Mouse (Mus musculus) adrenal gland, adult 8-10 months (tissue): ENCODE data around the gene Spred2. TPM values are rescaled to one million over a fixed set of nuclear protein-coding genes. Genes with fewer than 3 reads are reported as not detected.

ENCODE experiments used
- DNase-seq: peaks from one replicate; pipeline ENCODE4 v3.0.0; 2022
- total RNA-seq, 4 experiments: library from RNA; stranded (reverse); gene quantifications; 2 replicates each; pipeline ENCODE4 v1.2.4; 2022

Gene Spred2
- total RNA-seq = 10 to 100 TPM; 31.6 to 39.9 (median 37.2) TPM

GRCm38 (mm10) chr11:19923888-19924756 is at the start of gene Spred2:
Gene Spred2 (plus strand): TSS chr11:19924375.
- DNase-seq = peak; percentile 93

- DNase-seq = no peak
Measured at GRCm38 (mm10) chr11:19875551-19875950, 48.6 kb upstream of the Spred2 start.

- DNase-seq = no peak
Measured at GRCm38 (mm10) chr11:19875964-19876363, 48.2 kb upstream of the Spred2 start.

- DNase-seq = no peak
Measured at GRCm38 (mm10) chr11:19877239-19877915, 46.8 kb upstream of the Spred2 start.

GRCm38 (mm10) chr11:19881342-19881741 is 42.8 kb upstream of the Spred2 start:
- no peak for DNase-seq

- no peak for DNase-seq
Measured at GRCm38 (mm10) chr11:19890700-19891406, 33.3 kb upstream of the Spred2 start.

- DNase-seq = no peak
Measured at GRCm38 (mm10) chr11:19893233-19893632, 30.9 kb upstream of the Spred2 start.

GRCm38 (mm10) chr11:19899621-19900020 is 24.6 kb upstream of the Spred2 start:
- DNase-seq = no peak

- no peak for DNase-seq
Measured at GRCm38 (mm10) chr11:19900712-19901111, 23.5 kb upstream of the Spred2 start.

GRCm38 (mm10) chr11:19911216-19911615 is 13.0 kb upstream of the Spred2 start:
- no peak for DNase-seq

- no peak for DNase-seq
Measured at GRCm38 (mm10) chr11:19912179-19912578, 12.0 kb upstream of the Spred2 start.

- DNase-seq = no peak
Measured at GRCm38 (mm10) chr11:19912661-19913060, 11.5 kb upstream of the Spred2 start.

- DNase-seq = peak; percentile 42
Measured at GRCm38 (mm10) chr11:19913761-19914160, 10.4 kb upstream of the Spred2 start.

- no peak for DNase-seq
Measured at GRCm38 (mm10) chr11:19917381-19918245, 6.6 kb upstream of the Spred2 start.

GRCm38 (mm10) chr11:19918246-19918540 is 6.0 kb upstream of the Spred2 start:
- DNase-seq = no peak

- DNase-seq = peak; percentile 55
Measured at GRCm38 (mm10) chr11:19919460-19919784, 4.8 kb upstream of the Spred2 start.

GRCm38 (mm10) chr11:19919785-19920671 is 4.1 kb upstream of the Spred2 start:
- peak; percentile 85 for DNase-seq

GRCm38 (mm10) chr11:19921723-19922122 is 2.5 kb upstream of the Spred2 start:
- DNase-seq = no peak

GRCm38 (mm10) chr11:19922208-19922607 is 2.0 kb upstream of the Spred2 start:
- no peak for DNase-seq

- DNase-seq = peak; percentile 69
Measured at GRCm38 (mm10) chr11:19924757-19925148, 578 bp downstream of the Spred2 start.
